Mouse (Mus musculus) neutrophil, adult 59 days (primary cell): ENCODE results near the gene Olfr434. TPM values are rescaled to one million over a fixed set of nuclear protein-coding genes. Genes with fewer than 3 reads are reported as not detected.

ENCODE experiments used
- total RNA-seq, 2 experiments: library from RNA; stranded (reverse); gene quantifications; 1 replicate in 1 of 2; 2 replicates in 1 of 2; pipeline ENCODE4 v1.2.4; 2023

The Olfr434 gene
- total RNA-seq, result not detected

GRCm38 (mm10) chr6:43212873-43213272 is at the start of gene Olfr434:
Olfr434 (plus strand) TSS chr6:43213021.

GRCm38 (mm10) chr6:43171840-43172239 is 41.0 kb upstream of the Olfr434 start, which contains the start of gene Olfr13:
Olfr13 (plus strand) TSS chr6:43172140.

GRCm38 (mm10) chr6:43196781-43197180 is 16.0 kb upstream of the Olfr434 start, which contains the start of gene Olfr435:
Olfr435 (plus strand) TSS chr6:43197146.

GRCm38 (mm10) chr6:43231255-43231654 is 18.4 kb downstream of the Olfr434 start, which contains the start of gene Olfr47:
Olfr47 (plus strand) TSS chr6:43231529.

GRCm38 (mm10) chr6:43265363-43266041 is 52.7 kb downstream of the Olfr434 start, which contains the start of gene Arhgef5:
Arhgef5 (plus strand) TSS chr6:43265582.

Other genes starting within 250 kb of the Olfr434 start
- not detected for gene Olfr441, start 106.7 kb upstream of the Olfr434 start, total RNA-seq
- not detected for gene Olfr237-ps1, start 66.5 kb upstream of the Olfr434 start, total RNA-seq
- not detected for gene Olfr437, start 49.7 kb upstream of the Olfr434 start, total RNA-seq
- not detected for gene Olfr13, start 40.9 kb upstream of the Olfr434 start, total RNA-seq
- not detected for gene Olfr435, start 15.9 kb upstream of the Olfr434 start, total RNA-seq
- gene Olfr47, start 18.5 kb downstream of the Olfr434 start, total RNA-seq, result not detected
- under 1 TPM; 0.31 to 0.49 TPM for gene Arhgef5, start 52.6 kb downstream of the Olfr434 start, total RNA-seq
- not detected for gene Nobox, start 96.5 kb downstream of the Olfr434 start, total RNA-seq